Mouse (Mus musculus): Measurements from ENCODE around the gene Hdac10.

- no peak for TF ChIP-seq KAT2A (conservative IDR thresholded peaks at IDR 0.05; ENCODE audit: low read depth, low read length)
- TF ChIP-seq GABPA (IDR thresholded peaks at IDR 0.05; ENCODE audit: low read depth, low read length) = no peak
- TF ChIP-seq USF1 (IDR thresholded peaks at IDR 0.05; ENCODE audit: low read depth, low read length) = no peak
- no peak for TF ChIP-seq TAL1 (IDR thresholded peaks at IDR 0.05; ENCODE audit: low read length)
- TF ChIP-seq ETS1 (IDR thresholded peaks at IDR 0.05; ENCODE audit: low read depth, low read length) = no peak
- no peak for TF ChIP-seq POLR2A (IDR thresholded peaks at IDR 0.05; ENCODE audit: control insufficient read depth in 1 of 2, insufficient read depth in 1 of 2, low read depth in 1 of 2, low read length in 2 of 2, poor library complexity in 1 of 2)
- no peak for TF ChIP-seq ZMIZ1 (IDR thresholded peaks at IDR 0.05; ENCODE audit: low read depth, low read length)
- TF ChIP-seq MEF2A (IDR thresholded peaks at IDR 0.05; ENCODE audit: extremely low read depth, insufficient replicate concordance, low read depth, low read length, poor library complexity, severe bottlenecking) = no peak
- no peak for TF ChIP-seq CTCF (IDR thresholded peaks at IDR 0.05 in 2 of 3, conservative IDR thresholded peaks at IDR 0.05 in 1 of 3; ENCODE audit: control insufficient read depth in 1 of 3, insufficient read depth in 1 of 3, low read depth in 2 of 3, low read length in 3 of 3, poor library complexity in 1 of 3, severe bottlenecking in 1 of 3)
- no peak for TF ChIP-seq ZKSCAN1 (IDR thresholded peaks at IDR 0.05; ENCODE audit: low read depth, low read length)
- no peak for TF ChIP-seq CHD2 (IDR thresholded peaks at IDR 0.05; ENCODE audit: low read length)
- no peak for TF ChIP-seq RAD21 (IDR thresholded peaks at IDR 0.05; ENCODE audit: low read depth, low read length)
- no peak for TF ChIP-seq GATA1 (IDR thresholded peaks at IDR 0.05; ENCODE audit: low read depth, low read length)
- no peak for TF ChIP-seq MAX (IDR thresholded peaks at IDR 0.05; ENCODE audit: low read length)
Observed at GRCm38 (mm10) chr15:89138046-89138405, 9.5 kb upstream of the Hdac10 start.
